Mouse (Mus musculus) heart, adult 2 months (tissue): ENCODE data around the gene Cnksr1.

Source experiments
- CTCF ChIP-seq: fragments of 200-600 bp; IDR thresholded peaks from 2 replicates; pipeline ENCODE4 v1.8.1; 2022; ENCODE audit warnings: antibody characterized with exemption, mild to moderate bottlenecking, moderate library complexity
- POLR2A ChIP-seq: fragments of 200-500 bp; IDR thresholded peaks from 2 replicates; pipeline ENCODE4 v1.6.1; 2011; ENCODE audit warnings: mild to moderate bottlenecking, low read depth, low read length, control low read depth; ENCODE audit not compliant: insufficient read depth

DNA sequence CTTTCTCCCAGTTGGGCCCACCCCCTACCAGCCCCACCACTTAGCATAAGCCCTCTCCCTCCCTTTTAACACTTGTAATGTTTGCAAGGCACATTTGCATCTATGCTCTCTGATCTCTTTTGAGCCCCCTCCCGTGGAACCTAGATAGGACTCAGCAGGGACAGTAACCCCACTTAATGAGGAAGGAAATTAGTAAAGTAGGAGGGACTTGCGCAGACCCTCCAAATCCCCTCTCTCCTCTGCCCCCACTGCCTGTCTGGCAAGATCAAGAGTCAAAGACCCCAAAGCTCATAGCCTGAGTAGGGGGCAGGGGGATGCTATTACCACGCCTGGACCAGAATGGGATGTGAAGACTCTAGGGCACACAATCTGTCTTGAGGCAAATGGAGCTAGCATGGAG lies 16.6 kb upstream of the Cnksr1 start:
- TF ChIP-seq CTCF: no peak
- TF ChIP-seq POLR2A: no peak
